Mouse (Mus musculus): ENCODE measurements around the gene Pygo1. TPM values are rescaled to one million over a fixed set of nuclear protein-coding genes. Genes with fewer than 3 reads are reported as not detected.

The Pygo1 gene
- 10 to 100 TPM; 11.8 to 15.5 (median 14.5) TPM for total RNA-seq (2022)

- peak; percentile 22 to 38 for DNase-seq (ENCODE audit: low spot score in 2 of 2)
Observed at GRCm38 (mm10) chr9:72925021-72925934, at the start of gene Pygo1. Gene Pygo1 (plus strand): TSS chr9:72925645.

GRCm38 (mm10) chr9:72875878-72876277 lies 49.6 kb upstream of the Pygo1 start:
- DNase-seq (ENCODE audit: low spot score in 2 of 2), result no peak

- DNase-seq (ENCODE audit: low spot score in 2 of 2), result no peak
Observed at GRCm38 (mm10) chr9:72877905-72878304, 47.5 kb upstream of the Pygo1 start.

- no peak for DNase-seq (ENCODE audit: low spot score in 2 of 2)
Observed at GRCm38 (mm10) chr9:72878656-72879055, 46.8 kb upstream of the Pygo1 start.

GRCm38 (mm10) chr9:72879601-72880000 lies 45.8 kb upstream of the Pygo1 start:
- DNase-seq (ENCODE audit: low spot score in 2 of 2), result no peak

GRCm38 (mm10) chr9:72880225-72880960 lies 45.1 kb upstream of the Pygo1 start:
- DNase-seq (ENCODE audit: low spot score in 2 of 2), result no peak

- DNase-seq (ENCODE audit: low spot score in 2 of 2), result no peak
Observed at GRCm38 (mm10) chr9:72881026-72881768, 44.2 kb upstream of the Pygo1 start.

- DNase-seq (ENCODE audit: low spot score in 2 of 2), result no peak
Observed at GRCm38 (mm10) chr9:72883940-72884339, 41.5 kb upstream of the Pygo1 start.

GRCm38 (mm10) chr9:72889777-72890176 lies 35.7 kb upstream of the Pygo1 start:
- DNase-seq (ENCODE audit: low spot score in 2 of 2), result no peak

- no peak for DNase-seq (ENCODE audit: low spot score in 2 of 2)
Observed at GRCm38 (mm10) chr9:72890499-72891085, 34.9 kb upstream of the Pygo1 start.

GRCm38 (mm10) chr9:72892761-72893160 lies 32.7 kb upstream of the Pygo1 start:
- DNase-seq (ENCODE audit: low spot score in 2 of 2), result no peak

- DNase-seq (ENCODE audit: low spot score in 2 of 2), result no peak
Observed at GRCm38 (mm10) chr9:72894796-72895352, 30.6 kb upstream of the Pygo1 start.

GRCm38 (mm10) chr9:72902057-72902456 lies 23.4 kb upstream of the Pygo1 start:
- DNase-seq (ENCODE audit: low spot score in 2 of 2), result peak; percentile 8 to 46

GRCm38 (mm10) chr9:72902611-72903010 lies 22.8 kb upstream of the Pygo1 start:
- no peak for DNase-seq (ENCODE audit: low spot score in 2 of 2)

GRCm38 (mm10) chr9:72906693-72907103 lies 18.7 kb upstream of the Pygo1 start:
- DNase-seq (ENCODE audit: low spot score in 2 of 2), result no peak

- no peak for DNase-seq (ENCODE audit: low spot score in 2 of 2)
Observed at GRCm38 (mm10) chr9:72911381-72911780, 14.1 kb upstream of the Pygo1 start.

GRCm38 (mm10) chr9:72913551-72913950 lies 11.9 kb upstream of the Pygo1 start:
- DNase-seq (ENCODE audit: low spot score in 2 of 2), result no peak

GRCm38 (mm10) chr9:72915728-72916127 lies 9.7 kb upstream of the Pygo1 start:
- no peak for DNase-seq (ENCODE audit: low spot score in 2 of 2)

- no peak for DNase-seq (ENCODE audit: low spot score in 2 of 2)
Observed at GRCm38 (mm10) chr9:72923068-72923467, 2.4 kb upstream of the Pygo1 start.

GRCm38 (mm10) chr9:72925935-72926258 lies 452 bp downstream of the Pygo1 start:
- DNase-seq (ENCODE audit: low spot score in 2 of 2), result no peak

GRCm38 (mm10) chr9:72931166-72931790 lies 5.8 kb downstream of the Pygo1 start:
- no peak for DNase-seq (ENCODE audit: low spot score in 2 of 2)
